Mouse (Mus musculus): ENCODE measurements around the gene Ttc7b.

DNA sequence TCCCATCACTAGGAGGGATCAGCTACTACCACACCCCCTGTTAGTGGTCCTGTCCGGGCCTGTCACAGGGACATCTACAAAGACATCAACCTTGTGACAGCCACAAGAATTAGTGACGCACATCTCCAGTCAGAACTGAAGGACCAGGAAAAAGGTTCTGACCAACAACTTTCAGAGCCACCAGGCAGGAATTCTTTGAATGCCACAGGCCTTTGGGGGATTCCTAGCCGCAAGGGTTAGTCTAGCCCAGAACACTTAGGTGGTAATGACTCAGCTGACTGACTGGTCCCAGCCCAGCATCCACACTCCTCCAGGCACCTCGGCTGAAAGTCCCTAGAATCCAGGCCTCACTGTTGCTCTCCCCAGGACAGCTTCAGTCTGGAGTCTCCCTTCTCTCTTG, 240.7 kb downstream of the Ttc7b start:
- TF ChIP-seq CTCF (IDR thresholded peaks at IDR 0.05; ENCODE audit: borderline replicate concordance, insufficient read depth, low read depth, low read length): no peak
- no peak for TF ChIP-seq POLR2A (IDR thresholded peaks at IDR 0.05; ENCODE audit: borderline replicate concordance, insufficient read depth, low read length)

Data from cerebellum, adult 2 months (tissue).